Mouse (Mus musculus): ENCODE data around the gene Dbndd2.

The Dbndd2 gene

DNA sequence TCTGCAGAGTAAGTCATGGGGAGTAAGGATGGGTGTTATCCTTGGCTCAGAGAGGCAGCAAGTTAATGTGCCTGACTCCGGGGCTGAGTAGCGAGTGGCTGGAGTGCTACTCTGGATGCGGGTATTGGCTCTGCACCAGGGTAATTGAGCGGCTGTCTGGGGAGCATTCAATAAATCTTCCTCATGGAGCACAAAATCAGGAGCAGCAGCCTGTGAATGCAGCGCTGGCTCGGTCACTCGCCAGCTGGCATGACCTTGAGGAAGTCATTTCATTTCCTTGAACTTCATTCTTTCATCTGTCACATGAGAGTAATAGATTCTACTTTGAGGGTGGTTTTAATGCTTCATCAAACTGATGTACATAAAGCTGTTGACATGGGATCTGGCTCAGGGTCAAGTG is 14.6 kb downstream of the Dbndd2 start:
- DNase-seq (ENCODE audit: low read depth, low spot score): no peak

DNA sequence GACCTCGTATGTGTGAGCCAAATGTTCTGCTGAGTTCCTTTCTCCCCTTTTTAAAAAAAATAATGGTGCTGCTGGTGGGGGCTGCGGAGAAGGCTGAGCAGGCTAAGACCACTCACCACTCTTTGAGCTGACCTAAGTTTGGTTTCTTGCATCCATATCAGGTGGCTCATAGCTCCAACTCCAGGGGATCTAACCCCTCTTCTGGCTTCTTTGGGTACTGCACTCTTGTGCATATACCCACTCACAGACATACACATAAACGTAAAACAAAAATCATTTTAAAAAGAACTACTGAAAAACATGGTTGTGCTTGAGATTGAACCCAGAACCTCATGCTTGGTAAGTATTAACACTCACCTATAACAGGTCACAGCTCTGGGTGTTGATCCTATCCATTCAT is 19.0 kb downstream of the Dbndd2 start:
- DNase-seq (ENCODE audit: low read depth, low spot score): no peak

DNA sequence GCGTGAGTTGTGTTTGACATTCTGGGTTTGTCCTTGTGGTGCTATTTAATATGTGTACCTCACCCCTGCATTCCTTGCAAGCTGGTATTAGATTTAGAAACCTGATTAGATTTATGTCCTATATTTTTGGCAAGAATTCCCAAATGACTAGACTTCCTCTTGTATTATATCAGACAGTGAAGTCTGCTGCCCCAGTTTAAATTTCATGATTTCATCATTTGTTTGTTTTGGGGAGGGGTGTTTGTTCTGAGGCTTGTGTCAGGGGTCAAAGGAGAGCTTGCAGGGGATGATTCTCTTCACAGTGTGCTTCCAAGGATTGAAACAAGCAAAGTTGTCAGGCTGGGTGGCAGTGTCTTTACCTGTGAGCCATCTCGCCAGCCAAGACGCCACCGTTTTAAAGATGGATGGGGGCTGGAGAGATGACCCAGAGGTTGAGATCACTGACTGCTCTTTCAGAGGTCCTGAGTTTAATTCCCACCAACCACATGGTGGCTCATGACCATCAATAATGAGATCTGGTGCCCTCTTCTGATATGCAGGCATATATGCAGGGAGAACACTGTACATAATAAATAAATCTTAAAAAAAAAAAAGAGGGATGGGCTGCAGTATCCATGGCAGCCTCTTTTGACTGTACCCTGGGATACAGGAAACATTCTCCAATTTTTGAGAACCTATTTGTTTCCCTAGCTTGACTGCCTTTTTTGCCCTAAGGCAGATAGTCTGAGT is 19.9 kb downstream of the Dbndd2 start:
- no peak for DNase-seq (ENCODE audit: low read depth, low spot score)

GRCm38 (mm10) chr2:164507811-164508210 is 21.9 kb downstream of the Dbndd2 start:
- no peak for DNase-seq (ENCODE audit: low read depth, low spot score)

DNA sequence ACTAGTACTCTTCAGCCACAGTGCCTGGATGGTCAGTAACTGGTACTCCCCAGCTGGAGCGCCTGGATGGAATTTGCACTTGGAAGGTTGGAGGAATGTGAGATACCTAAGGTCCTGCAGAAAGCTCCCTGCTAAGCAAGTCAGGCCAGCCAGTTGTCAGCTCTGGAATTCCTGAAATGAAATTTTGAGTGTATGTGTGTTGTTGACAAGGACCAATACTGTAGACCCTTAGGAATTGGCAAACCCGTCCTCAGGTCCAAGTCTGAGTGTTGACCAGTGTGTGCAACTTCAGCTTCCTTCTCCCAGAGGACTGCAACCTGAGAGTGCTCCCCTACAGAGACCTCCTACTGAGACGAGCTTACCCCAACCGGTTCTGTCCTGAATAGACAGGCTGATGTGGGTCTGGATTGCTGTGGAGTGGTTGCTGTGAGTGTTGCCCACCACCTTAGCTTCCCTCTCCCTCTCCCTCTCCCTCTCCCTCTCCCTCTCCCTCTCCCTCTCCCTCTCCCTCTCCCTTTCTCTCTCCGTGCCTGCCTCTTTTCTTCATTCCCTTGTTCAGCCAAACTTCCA is 24.8 kb downstream of the Dbndd2 start:
- no peak for DNase-seq (ENCODE audit: low read depth, low spot score)

DNA sequence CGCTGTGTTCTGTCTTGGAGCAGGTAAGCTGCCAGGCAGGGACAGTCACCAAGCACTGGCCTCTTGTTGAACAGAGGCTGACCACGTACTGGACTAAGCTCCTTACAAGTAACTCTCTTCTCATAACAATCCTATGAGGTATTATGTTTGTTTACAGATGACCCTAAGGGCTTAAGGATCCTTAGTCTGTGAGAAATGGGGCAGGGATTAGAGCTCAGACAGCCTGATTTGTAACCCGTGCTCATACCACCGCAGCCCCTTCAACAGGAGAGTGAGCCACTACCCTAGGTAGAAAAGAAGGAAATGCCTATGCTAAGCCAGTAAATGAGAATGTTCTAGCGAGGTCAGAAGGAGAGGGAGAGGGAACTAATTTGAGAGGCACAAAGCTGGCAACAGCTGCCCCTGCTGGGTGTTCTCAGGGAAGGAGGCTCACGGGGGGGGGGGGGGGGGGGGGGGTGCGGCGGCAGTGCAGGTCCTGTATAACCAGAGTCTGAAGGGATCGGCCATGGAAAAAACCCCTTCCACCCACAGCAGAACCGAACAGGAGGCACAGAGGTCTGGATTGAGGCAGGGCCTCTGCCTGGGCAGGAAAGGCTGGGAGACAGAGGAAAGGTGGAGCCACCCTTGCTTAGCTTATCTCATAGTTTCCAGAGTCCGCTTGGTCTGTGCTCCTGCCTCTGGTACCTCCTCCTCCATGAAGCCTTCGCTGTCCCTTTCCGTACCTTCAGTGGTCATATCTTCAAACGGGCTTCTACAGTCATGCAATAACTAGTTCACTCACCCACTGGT is 26.4 kb downstream of the Dbndd2 start:
- DNase-seq (ENCODE audit: low read depth, low spot score): no peak

DNA sequence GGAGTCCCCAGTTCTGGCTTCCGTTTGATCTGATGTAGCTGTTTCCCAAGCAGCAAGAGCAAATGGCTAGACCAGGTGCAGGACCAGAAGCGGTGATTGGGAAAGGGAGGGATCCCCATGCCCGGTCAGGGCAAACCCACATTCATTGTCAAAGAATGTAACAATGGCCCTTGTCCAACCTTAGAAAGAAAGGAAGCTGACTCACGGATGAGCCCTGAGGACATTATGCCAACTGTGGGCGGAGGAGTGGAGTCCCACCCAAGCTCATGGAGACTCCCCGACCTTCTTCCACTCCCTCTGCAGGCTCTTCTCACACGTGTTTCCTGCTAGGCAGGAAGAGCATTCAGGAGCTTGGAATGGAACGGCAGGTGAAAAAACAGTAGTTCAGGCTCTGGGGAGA is 27.5 kb downstream of the Dbndd2 start:
- no peak for DNase-seq (ENCODE audit: low read depth, low spot score)

- DNase-seq (ENCODE audit: low read depth, low spot score): no peak
Measured at GRCm38 (mm10) chr2:164514916-164515315, 29.0 kb downstream of the Dbndd2 start.

DNA sequence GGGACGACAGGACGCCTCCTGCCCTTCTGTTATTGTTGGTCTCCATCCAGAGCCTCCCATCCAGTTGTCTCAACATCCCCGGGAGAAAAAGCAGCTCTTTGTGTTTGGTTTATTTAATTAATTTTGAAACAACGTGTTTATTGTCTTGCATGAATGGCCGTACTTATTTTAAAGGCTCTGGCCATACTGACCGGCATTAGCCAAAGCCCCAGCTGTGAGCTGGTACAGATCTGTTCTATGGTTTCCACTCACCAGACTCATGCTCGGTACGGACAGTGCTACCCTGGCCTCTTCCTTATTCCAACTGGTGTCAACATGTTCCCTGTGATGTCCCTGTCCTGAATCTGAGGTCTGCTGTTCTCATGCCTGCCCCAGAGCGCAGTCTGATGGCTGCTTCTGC is 30.0 kb downstream of the Dbndd2 start:
- DNase-seq (ENCODE audit: low read depth, low spot score): no peak

DNA sequence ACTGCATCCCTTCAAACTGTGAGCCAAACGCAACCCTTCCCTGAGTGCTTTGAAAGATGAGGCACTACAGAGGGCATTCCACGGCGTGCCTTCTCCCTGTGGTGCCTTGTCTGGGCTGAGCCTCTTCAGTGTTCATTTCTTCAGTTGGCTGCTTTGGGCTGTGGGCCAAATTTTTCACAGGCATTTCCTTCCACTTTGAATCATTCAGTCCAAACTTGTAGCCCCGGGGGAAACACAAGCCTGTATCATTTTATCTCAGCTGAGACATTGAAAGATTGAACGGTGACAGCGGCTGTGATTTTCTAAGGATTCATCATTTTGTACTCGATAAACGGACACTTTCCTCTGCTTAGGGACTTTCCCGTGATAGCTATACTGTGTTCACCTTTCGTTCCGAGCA is 30.7 kb downstream of the Dbndd2 start:
- no peak for DNase-seq (ENCODE audit: low read depth, low spot score)

GRCm38 (mm10) chr2:164517485-164518221 is 31.7 kb downstream of the Dbndd2 start:
- DNase-seq (ENCODE audit: low read depth, low spot score): peak; percentile 72

DNA sequence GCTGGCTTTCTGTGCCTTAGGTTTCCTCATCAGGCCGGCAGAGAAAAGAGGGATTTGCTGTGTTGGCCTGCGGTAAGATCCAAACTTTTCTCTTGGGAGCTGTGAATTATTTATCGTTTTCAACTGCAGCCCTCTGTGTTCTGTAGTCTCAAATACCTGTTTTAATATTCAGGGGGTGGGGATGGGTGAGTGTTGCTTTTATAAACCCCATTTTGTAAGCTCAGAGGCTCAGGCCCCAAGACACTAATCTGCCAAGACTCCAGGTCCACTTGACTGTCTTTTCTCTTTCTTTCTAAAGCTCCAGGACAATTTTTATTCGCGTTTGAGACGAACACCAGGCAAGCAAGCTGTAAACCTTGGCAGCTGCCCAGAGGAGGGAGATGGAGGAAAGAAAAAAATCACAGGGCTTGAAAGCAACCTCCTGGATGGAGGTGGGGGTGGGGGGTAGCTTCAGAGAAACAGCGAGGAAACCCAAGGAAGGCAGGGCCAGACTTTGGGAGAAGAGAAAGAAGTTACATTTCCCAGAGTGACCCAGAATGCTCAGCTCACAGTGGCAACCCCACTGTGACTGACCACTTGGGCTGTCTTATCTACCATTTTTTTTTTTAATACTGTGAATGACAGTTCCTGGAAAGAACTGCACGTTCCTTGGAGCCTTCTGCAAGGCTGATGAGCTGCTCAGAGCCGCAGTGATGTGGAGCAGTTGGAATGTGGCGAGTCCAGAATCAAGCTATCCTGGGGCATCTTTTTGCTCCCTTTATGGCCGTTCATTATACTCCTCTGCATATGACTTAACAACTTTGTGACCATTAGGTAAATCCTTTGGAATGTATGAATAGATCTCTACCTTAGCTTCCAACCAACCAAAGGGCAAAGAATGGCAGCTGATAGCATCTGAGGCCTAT is 32.6 kb downstream of the Dbndd2 start:
- DNase-seq (ENCODE audit: low read depth, low spot score): no peak

DNA sequence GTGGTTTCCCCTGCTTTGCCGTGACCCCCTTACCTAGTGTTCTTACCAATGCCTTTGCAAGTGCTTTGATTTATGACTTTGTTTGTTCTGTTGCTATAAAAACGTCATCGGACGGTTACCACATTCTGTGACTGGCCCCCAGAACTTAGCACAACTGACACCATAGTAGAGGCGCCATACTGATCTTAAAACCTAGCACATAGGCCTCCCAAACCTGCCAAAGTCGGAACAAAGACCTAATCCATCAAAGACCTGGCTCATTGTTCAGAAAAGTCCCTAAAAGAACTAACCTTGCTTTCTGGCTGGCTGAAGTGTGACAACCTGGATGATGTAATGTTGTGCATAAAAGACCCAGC is 33.2 kb downstream of the Dbndd2 start:
- DNase-seq (ENCODE audit: low read depth, low spot score): no peak

DNA sequence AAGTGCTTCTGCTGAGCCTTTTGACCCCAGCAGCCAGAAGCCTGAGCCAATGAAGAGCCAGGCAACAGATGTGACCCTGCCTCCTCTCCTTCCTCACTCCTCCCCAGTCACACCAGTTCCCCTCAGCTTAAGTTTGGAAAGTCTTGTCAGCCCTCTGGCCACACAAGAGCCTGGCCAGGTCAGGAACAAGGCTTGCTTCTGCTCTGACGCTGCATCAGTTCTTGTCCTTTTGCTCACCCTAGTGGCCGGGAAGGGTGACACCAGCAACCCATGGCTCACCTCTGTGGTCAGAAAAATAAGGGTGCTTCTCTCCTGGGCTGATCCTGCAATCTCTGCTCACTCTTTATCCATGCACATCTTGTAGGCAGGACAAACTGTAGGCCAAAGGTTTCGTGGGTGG is 34.9 kb downstream of the Dbndd2 start:
- DNase-seq (ENCODE audit: low read depth, low spot score): peak; percentile 85

GRCm38 (mm10) chr2:164521841-164522240 is 35.9 kb downstream of the Dbndd2 start:
- DNase-seq (ENCODE audit: low read depth, low spot score): peak; percentile 96

- no peak for DNase-seq (ENCODE audit: low read depth, low spot score)
Measured at GRCm38 (mm10) chr2:164522280-164522679, 36.4 kb downstream of the Dbndd2 start.

GRCm38 (mm10) chr2:164523301-164523773 is 37.4 kb downstream of the Dbndd2 start:
- peak; percentile 82 for DNase-seq (ENCODE audit: low read depth, low spot score)

DNA sequence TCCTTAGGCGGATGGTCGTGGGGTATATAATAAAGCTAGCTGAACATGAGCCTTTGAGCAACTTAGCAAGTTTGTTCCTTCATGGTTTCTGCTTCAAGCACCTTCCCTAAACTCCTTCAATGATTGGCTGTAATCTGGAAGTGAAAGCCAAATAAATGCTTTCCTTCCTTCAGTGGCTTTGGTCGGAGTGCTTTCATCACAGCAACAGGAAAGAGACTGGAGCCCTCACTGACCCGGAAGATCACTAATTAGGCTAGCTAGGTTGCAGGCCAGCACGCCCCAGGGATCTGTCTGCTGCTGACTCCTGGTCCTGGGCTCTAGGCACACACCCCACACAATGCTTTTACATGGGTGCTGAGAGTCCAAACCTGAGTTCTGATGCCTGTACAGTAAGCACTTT is 42.7 kb downstream of the Dbndd2 start:
- peak; percentile 16 for DNase-seq (ENCODE audit: low read depth, low spot score)

- DNase-seq (ENCODE audit: low read depth, low spot score): peak; percentile 75
Measured at GRCm38 (mm10) chr2:164531169-164531568, 45.3 kb downstream of the Dbndd2 start.

DNA sequence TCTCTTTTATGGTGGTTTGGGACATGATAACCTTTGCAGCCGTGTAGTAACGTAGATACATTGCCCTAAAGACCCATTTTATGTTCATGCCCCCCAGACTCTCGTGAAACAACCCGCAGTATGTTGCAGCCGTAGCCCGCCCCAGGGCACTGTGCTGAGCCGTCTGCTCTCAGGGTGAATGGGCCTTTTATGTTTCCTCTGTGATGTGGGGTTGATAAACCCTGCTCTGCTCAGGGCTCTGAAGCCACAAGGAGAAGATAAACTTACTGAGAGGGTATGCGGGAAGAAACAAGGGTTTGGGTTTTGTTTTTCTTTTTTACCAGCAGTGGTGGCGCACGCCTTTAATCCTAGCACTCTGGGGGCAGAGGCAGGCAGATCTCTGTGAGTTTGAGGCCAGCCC is 48.4 kb downstream of the Dbndd2 start:
- no peak for DNase-seq (ENCODE audit: low read depth, low spot score)

GRCm38 (mm10) chr2:164537003-164537402 is 51.1 kb downstream of the Dbndd2 start:
- no peak for DNase-seq (ENCODE audit: low read depth, low spot score)
